ENCODE assay signal across 15 mouse cellular contexts in the genomic region with DNA sequence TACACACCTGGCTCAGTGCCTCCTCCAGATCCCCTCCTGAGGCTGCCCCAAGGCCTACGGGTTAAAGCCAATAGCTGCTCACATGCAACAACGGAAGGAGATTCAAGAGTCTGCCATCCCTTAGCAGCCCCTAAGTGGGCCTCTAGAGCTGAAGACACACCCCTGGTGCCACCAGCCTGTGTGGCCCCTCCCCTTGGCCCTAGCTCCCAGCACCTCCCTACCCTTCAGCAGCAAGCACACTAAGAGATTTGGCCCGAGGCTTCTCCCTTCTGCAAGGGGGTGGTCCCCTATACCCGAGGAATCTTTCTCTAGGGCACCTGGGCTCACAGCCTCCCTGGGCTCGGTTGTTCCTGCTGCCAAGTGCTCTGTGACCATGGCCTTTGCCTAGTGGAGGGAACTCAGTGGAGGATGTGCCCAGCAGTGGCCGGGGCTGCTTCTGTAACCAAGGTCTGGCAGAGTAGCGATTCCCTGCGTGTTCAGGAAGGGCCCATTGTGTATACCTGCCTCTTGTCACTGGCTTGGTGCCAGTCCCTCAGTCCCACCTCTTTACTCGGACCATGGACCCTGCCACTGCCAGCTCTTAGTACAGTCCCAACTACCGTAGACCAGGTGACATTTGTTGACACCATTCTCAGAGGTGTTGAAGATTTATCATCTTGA. TPM values are rescaled to one million over a fixed set of nuclear protein-coding genes. Genes with fewer than 3 reads are reported as not detected.
A peak's percentile ranks its signal among the peaks of the same experiment; 100 is the strongest.
DNase-seq lines count a peak whose midpoint lies in the region; ATAC-seq and TF ChIP-seq lines count a peak whose summit lies in the region.
"Had no signal": no experiment of that assay in that cellular context is flagged by ENCODE, and none has a peak within 500 bp of the region (broad histone marks: within the 10 kb centered on the region; RNA-seq: fewer than 3 reads in every experiment).

No protein-coding gene starts in this region.

- no peaks in the 10 kb centered on the region for H3K27me3 ChIP-seq in forebrain, embryonic 10.5 days (ENCODE audit: poor library complexity, severe bottlenecking)
- no peaks in the 10 kb centered on the region for H3K27me3 ChIP-seq in forebrain, embryonic 13.5 days
- no peaks in the 10 kb centered on the region for H3K27me3 ChIP-seq in kidney, postnatal 0 days (ENCODE audit: insufficient read depth, low read length)
- H3K27me3 ChIP-seq in neural tube, embryonic 15.5 days (replicated peaks), result no peaks in the 10 kb centered on the region

- ATAC-seq in forebrain, embryonic 13.5 days, result no peak
- 0 out of 2 replicates have a peak, but pooled peaks have one; percentile 6 for ATAC-seq in kidney, postnatal 0 days (replicated peaks; ENCODE audit: low FRiP score, low read depth)
- no peak; the same call in 1 of the 2 replicates for ATAC-seq in neural tube, embryonic 15.5 days (ENCODE audit: low FRiP score)
- ATAC-seq: liver, embryonic 12.5 days had no signal

- H3K36me3 ChIP-seq in forebrain, embryonic 10.5 days (replicated peaks), result peaks cover 91% of the 10 kb centered on the region
- H3K36me3 ChIP-seq in forebrain, embryonic 13.5 days (ENCODE audit: poor library complexity, severe bottlenecking), result peaks cover 79% of the 10 kb centered on the region
- peaks cover 12% of the 10 kb centered on the region; the same call in 1 of the 2 replicates for H3K36me3 ChIP-seq in kidney, postnatal 0 days (ENCODE audit: insufficient read depth, low read length)
- H3K36me3 ChIP-seq in neural tube, embryonic 15.5 days, result peaks cover 16% of the 10 kb centered on the region; the same call in 1 of the 2 replicates
- H3K36me3 ChIP-seq: G1E; liver, embryonic 12.5 days had no signal

- no peak for DNase-seq in forebrain, embryonic 10.5 days (ENCODE audit: extremely low spot score, low spot score)
- DNase-seq in kidney, postnatal 0 days (ENCODE audit: low spot score), result no peak
- DNase-seq in kidney, postnatal 4 days, result no peak
- peak; percentile 72 for DNase-seq in thymus, postnatal 4 days
- DNase-seq in thymus, postnatal 36 days, result no peak
- no peak for DNase-seq in urinary bladder, postnatal 10 days (ENCODE audit: low spot score)
- DNase-seq: B cell, adult 2 months; cerebellum, adult 2 months; right cerebral cortex, adult 18-20 months had no signal

- no peak overlapping the region for H3K4me3 ChIP-seq in forebrain, embryonic 10.5 days
- H3K4me3 ChIP-seq in forebrain, embryonic 13.5 days, result no peak overlapping the region
- H3K4me3 ChIP-seq in kidney, postnatal 0 days (replicated peaks; ENCODE audit: low read depth, low read length), result no peak overlapping the region
- no peak overlapping the region for H3K4me3 ChIP-seq in neural tube, embryonic 15.5 days (replicated peaks)
- H3K4me3 ChIP-seq: erythroblast, embryonic 14.5 days; liver, embryonic 12.5 days had no signal

- no peak overlapping the region for H3K9ac ChIP-seq in forebrain, embryonic 13.5 days
- H3K9ac ChIP-seq in kidney, postnatal 0 days (ENCODE audit: low read depth, low read length), result no peak overlapping the region
- no peak overlapping the region for H3K9ac ChIP-seq in neural tube, embryonic 15.5 days (replicated peaks)
- H3K9ac ChIP-seq: liver, embryonic 12.5 days had no signal

- 84% methylated on average over 10 of the region's 10 CpGs for WGBS in forebrain, embryonic 10.5 days
- WGBS in forebrain, embryonic 13.5 days, result 64% methylated on average over 10 of the region's 10 CpGs
- 60% methylated on average over 10 of the region's 10 CpGs for WGBS in kidney, postnatal 0 days
- 60% methylated on average over 10 of the region's 10 CpGs for WGBS in neural tube, embryonic 15.5 days

- H3K4me1 ChIP-seq in forebrain, embryonic 10.5 days, result peaks cover 46% of the 10 kb centered on the region
- peaks cover 23% of the 10 kb centered on the region for H3K4me1 ChIP-seq in forebrain, embryonic 13.5 days
- H3K4me1 ChIP-seq in kidney, postnatal 0 days (replicated peaks; ENCODE audit: insufficient read depth, low read length), result no peaks in the 10 kb centered on the region
- peaks cover 29% of the 10 kb centered on the region for H3K4me1 ChIP-seq in neural tube, embryonic 15.5 days

- no peaks in the 10 kb centered on the region for H3K9me3 ChIP-seq in forebrain, embryonic 10.5 days
- H3K9me3 ChIP-seq in forebrain, embryonic 13.5 days (replicated peaks), result no peaks in the 10 kb centered on the region
- no peaks in the 10 kb centered on the region for H3K9me3 ChIP-seq in kidney, postnatal 0 days (replicated peaks; ENCODE audit: low read length)
- H3K9me3 ChIP-seq in neural tube, embryonic 15.5 days (replicated peaks), result no peaks in the 10 kb centered on the region
- H3K9me3 ChIP-seq: G1E; liver, embryonic 12.5 days had no signal

- no peak for TF ChIP-seq CTCF in kidney, postnatal 0 days (IDR thresholded peaks at IDR 0.05; ENCODE audit: low read depth)

- peak overlapping the region; percentile 56; the same call in 1 of the 2 replicates for H3K27ac ChIP-seq in forebrain, embryonic 10.5 days
- H3K27ac ChIP-seq in forebrain, embryonic 13.5 days, result no peak overlapping the region; the same call in 1 of the 2 replicates
- H3K27ac ChIP-seq in kidney, postnatal 0 days, result no peak overlapping the region
- H3K27ac ChIP-seq in neural tube, embryonic 15.5 days (replicated peaks), result peak overlapping the region; percentile 28; the same call in 1 of the 2 replicates
- H3K27ac ChIP-seq: liver, embryonic 12.5 days; stomach, postnatal 0 days had no signal

- no peak overlapping the region for H3K4me2 ChIP-seq in forebrain, embryonic 13.5 days
- H3K4me2 ChIP-seq in kidney, postnatal 0 days (ENCODE audit: low read length), result no peak overlapping the region
- no peak overlapping the region for H3K4me2 ChIP-seq in neural tube, embryonic 15.5 days
- H3K4me2 ChIP-seq: liver, embryonic 12.5 days had no signal

RNA-seq across cellular contexts. Expression of a gene that starts 13.5 kb away (rescaled TPM):
- 74.4 and 77.0 TPM in 2 replicates for polyA plus RNA-seq in forebrain, embryonic 10.5 days (2016; fragmentation: Nextera tagmentation; extraction: Ambion mirVana)
- 84.5 and 87.5 TPM in 2 replicates for polyA plus RNA-seq in forebrain, embryonic 13.5 days (2015; fragmentation: Nextera tagmentation; extraction: Ambion mirVana)
- polyA plus RNA-seq in kidney, postnatal 0 days (2015; fragmentation: Nextera tagmentation; extraction: Ambion mirVana), result 24.9 and 28.3 TPM in 2 replicates
- polyA plus RNA-seq in neural tube, embryonic 15.5 days (2015; fragmentation: Nextera tagmentation; extraction: Ambion mirVana), result 55.6 and 67.3 TPM in 2 replicates
- polyA plus RNA-seq: G1E had no signal

Comparison
In these comparisons a context has a peak if more than half of its experiments do, and no peak if none do; other contexts are left out.
1. H3K27ac ChIP-seq: peak in forebrain, embryonic 10.5 days (single experiment) and neural tube, embryonic 15.5 days (single experiment); none in forebrain, embryonic 13.5 days (single experiment) and kidney, postnatal 0 days (single experiment).